Mouse (Mus musculus): ENCODE measurements around the gene Adam12.

GRCm38 (mm10) chr7:134235552-134235951 lies 3.6 kb upstream of the Adam12 start:
- TF ChIP-seq CTCF (IDR thresholded peaks at IDR 0.05; ENCODE audit: borderline replicate concordance, insufficient read depth, low read depth, low read length) = no peak
- no peak for TF ChIP-seq POLR2A (IDR thresholded peaks at IDR 0.05; ENCODE audit: borderline replicate concordance, insufficient read depth, low read length)

Data from cerebellum, adult 2 months (tissue).